Mouse (Mus musculus): ENCODE measurements around the gene Zfc3h1. TPM values are rescaled to one million over a fixed set of nuclear protein-coding genes. Genes with fewer than 3 reads are reported as not detected.

The Zfc3h1 gene
- polyA plus RNA-seq (2014; fragmentation: Nextera tagmentation; extraction: Ambion mirVana): 25.5 and 27.1 TPM in 2 replicates

GRCm38 (mm10) chr10:115384221-115385017 is at the start of gene Zfc3h1, which contains the start of gene Thap2:
Zfc3h1 (plus strand) TSS chr10:115384959.
Thap2 (minus strand) TSS chr10:115384443.
- Histone ChIP-seq H3K9me3 (ENCODE audit: control insufficient read depth, low read length) (no peaks in the 10 kb centered on the region), H3K27me3 (ENCODE audit: control insufficient read depth, insufficient read depth, low read length) (no peaks in the 10 kb centered on the region), H3K27ac (ENCODE audit: low read depth, low read length) (peak within 1 kb of the TSS; percentile 97), H3K4me1 (ENCODE audit: control insufficient read depth, insufficient read depth, low read length) (peaks cover 16% of the 10 kb centered on the region), H3K4me3 (ENCODE audit: low read depth, low read length) (peak within 1 kb of the TSS; percentile 91), H3K9ac (ENCODE audit: low read length) (peak within 1 kb of the TSS; percentile 83), H3K36me3 (ENCODE audit: control insufficient read depth, insufficient read depth, low read length) (no peaks in the 10 kb centered on the region), H3K4me2 (ENCODE audit: low read depth) (peak within 1 kb of the TSS; percentile 68)
- peak; percentile 99 for DNase-seq (ENCODE audit: low spot score)
- ATAC-seq (ENCODE audit: insufficient read depth, low FRiP score, low TSS enrichment): peak; percentile 96
- WGBS: under 1% methylated on average over 59 of the region's 65 CpGs

GRCm38 (mm10) chr10:115336901-115337300 is 47.9 kb upstream of the Zfc3h1 start:
- no peak for DNase-seq (ENCODE audit: low spot score)
- no peak overlapping the region for H3K4me2 ChIP-seq (ENCODE audit: low read depth)
- H3K36me3 ChIP-seq (ENCODE audit: control insufficient read depth, insufficient read depth, low read length): no peaks in the 10 kb centered on the region; the same call in 1 of the 2 replicates
- 89% methylated on average over 4 of the region's 4 CpGs for WGBS
- no peaks in the 10 kb centered on the region for H3K4me1 ChIP-seq (ENCODE audit: control insufficient read depth, insufficient read depth, low read length)
- H3K9me3 ChIP-seq (ENCODE audit: control insufficient read depth, low read length): no peaks in the 10 kb centered on the region
- no peak overlapping the region for H3K9ac ChIP-seq (ENCODE audit: low read length)
- H3K4me3 ChIP-seq (ENCODE audit: low read depth, low read length): no peak overlapping the region
- no peak overlapping the region for H3K27ac ChIP-seq (ENCODE audit: low read depth, low read length)
- no peaks in the 10 kb centered on the region for H3K27me3 ChIP-seq (ENCODE audit: control insufficient read depth, insufficient read depth, low read length)
- no peak for ATAC-seq (ENCODE audit: insufficient read depth, low FRiP score, low TSS enrichment)

GRCm38 (mm10) chr10:115339820-115340328 is 44.9 kb upstream of the Zfc3h1 start:
- no peaks in the 10 kb centered on the region for H3K9me3 ChIP-seq (ENCODE audit: control insufficient read depth, low read length)

GRCm38 (mm10) chr10:115342771-115343425 is 41.9 kb upstream of the Zfc3h1 start:
- Histone ChIP-seq H3K27ac (ENCODE audit: low read depth, low read length) (no peak overlapping the region), H3K4me3 (ENCODE audit: low read depth, low read length) (no peak overlapping the region), H3K4me2 (ENCODE audit: low read depth) (no peak overlapping the region), H3K27me3 (ENCODE audit: control insufficient read depth, insufficient read depth, low read length) (no peaks in the 10 kb centered on the region), H3K36me3 (ENCODE audit: control insufficient read depth, insufficient read depth, low read length) (peaks cover 3% of the 10 kb centered on the region), H3K4me1 (ENCODE audit: control insufficient read depth, insufficient read depth, low read length) (no peaks in the 10 kb centered on the region), H3K9ac (ENCODE audit: low read length) (no peak overlapping the region), H3K9me3 (ENCODE audit: control insufficient read depth, low read length) (no peaks in the 10 kb centered on the region)
- no peak for DNase-seq (ENCODE audit: low spot score)
- ATAC-seq (ENCODE audit: insufficient read depth, low FRiP score, low TSS enrichment): no peak
- 88% methylated on average over 4 of the region's 4 CpGs for WGBS

More at GRCm38 (mm10) chr10:115339820-115340328, 44.9 kb upstream of the Zfc3h1 start:
- ATAC-seq (ENCODE audit: insufficient read depth, low FRiP score, low TSS enrichment): no peak
- no peak overlapping the region for H3K27ac ChIP-seq (ENCODE audit: low read depth, low read length)
- H3K4me1 ChIP-seq (ENCODE audit: control insufficient read depth, insufficient read depth, low read length): no peaks in the 10 kb centered on the region
- 95% methylated on average over 7 of the region's 7 CpGs for WGBS
- H3K27me3 ChIP-seq (ENCODE audit: control insufficient read depth, insufficient read depth, low read length): no peaks in the 10 kb centered on the region
- no peak overlapping the region for H3K4me2 ChIP-seq (ENCODE audit: low read depth)
- H3K36me3 ChIP-seq (ENCODE audit: control insufficient read depth, insufficient read depth, low read length): no peaks in the 10 kb centered on the region; the same call in 1 of the 2 replicates
- no peak for DNase-seq (ENCODE audit: low spot score)
- no peak overlapping the region for H3K4me3 ChIP-seq (ENCODE audit: low read depth, low read length)
- H3K9ac ChIP-seq (ENCODE audit: low read length): no peak overlapping the region

GRCm38 (mm10) chr10:115346444-115346843 is 38.3 kb upstream of the Zfc3h1 start:
- DNase-seq (ENCODE audit: low spot score) (no peak), ATAC-seq (ENCODE audit: insufficient read depth, low FRiP score, low TSS enrichment) (no peak)
- H3K4me3 ChIP-seq (ENCODE audit: low read depth, low read length): no peak overlapping the region
- no peaks in the 10 kb centered on the region for H3K9me3 ChIP-seq (ENCODE audit: control insufficient read depth, low read length)
- H3K4me1 ChIP-seq (ENCODE audit: control insufficient read depth, insufficient read depth, low read length): no peaks in the 10 kb centered on the region
- H3K27ac ChIP-seq (ENCODE audit: low read depth, low read length): no peak overlapping the region
- peaks cover 3% of the 10 kb centered on the region; the same call in 1 of the 2 replicates for H3K36me3 ChIP-seq (ENCODE audit: control insufficient read depth, insufficient read depth, low read length)
- no peak overlapping the region for H3K4me2 ChIP-seq (ENCODE audit: low read depth)
- H3K27me3 ChIP-seq (ENCODE audit: control insufficient read depth, insufficient read depth, low read length): no peaks in the 10 kb centered on the region
- H3K9ac ChIP-seq (ENCODE audit: low read length): no peak overlapping the region

- H3K9me3 ChIP-seq (ENCODE audit: control insufficient read depth, low read length): no peaks in the 10 kb centered on the region
- WGBS: 82% methylated on average over 6 of the region's 6 CpGs
- no peaks in the 10 kb centered on the region for H3K27me3 ChIP-seq (ENCODE audit: control insufficient read depth, insufficient read depth, low read length)
- no peak overlapping the region for H3K9ac ChIP-seq (ENCODE audit: low read length)
- ATAC-seq (ENCODE audit: insufficient read depth, low FRiP score, low TSS enrichment) (no peak), DNase-seq (ENCODE audit: low spot score) (no peak)
- no peaks in the 10 kb centered on the region for H3K4me1 ChIP-seq (ENCODE audit: control insufficient read depth, insufficient read depth, low read length)
- peaks cover 3% of the 10 kb centered on the region; the same call in 1 of the 2 replicates for H3K36me3 ChIP-seq (ENCODE audit: control insufficient read depth, insufficient read depth, low read length)
- H3K4me3 ChIP-seq (ENCODE audit: low read depth, low read length): no peak overlapping the region
- no peak overlapping the region for H3K27ac ChIP-seq (ENCODE audit: low read depth, low read length)
- no peak overlapping the region for H3K4me2 ChIP-seq (ENCODE audit: low read depth)
These were observed 36.6 kb upstream of the Zfc3h1 start for GRCm38 (mm10) chr10:115348131-115348530.

GRCm38 (mm10) chr10:115349029-115349428 is 35.7 kb upstream of the Zfc3h1 start:
- no peak overlapping the region for H3K4me2 ChIP-seq (ENCODE audit: low read depth)
- H3K27me3 ChIP-seq (ENCODE audit: control insufficient read depth, insufficient read depth, low read length): no peaks in the 10 kb centered on the region
- H3K9ac ChIP-seq (ENCODE audit: low read length): no peak overlapping the region
- H3K9me3 ChIP-seq (ENCODE audit: control insufficient read depth, low read length): no peaks in the 10 kb centered on the region
- H3K4me3 ChIP-seq (ENCODE audit: low read depth, low read length): no peak overlapping the region
- no peak overlapping the region for H3K27ac ChIP-seq (ENCODE audit: low read depth, low read length)
- ATAC-seq (ENCODE audit: insufficient read depth, low FRiP score, low TSS enrichment) (no peak), DNase-seq (ENCODE audit: low spot score) (no peak)
- peaks cover 3% of the 10 kb centered on the region; the same call in 1 of the 2 replicates for H3K36me3 ChIP-seq (ENCODE audit: control insufficient read depth, insufficient read depth, low read length)
- no peaks in the 10 kb centered on the region for H3K4me1 ChIP-seq (ENCODE audit: control insufficient read depth, insufficient read depth, low read length)
- 79% methylated on average over 10 of the region's 10 CpGs for WGBS

GRCm38 (mm10) chr10:115349509-115349908 is 35.2 kb upstream of the Zfc3h1 start:
- no peak for ATAC-seq (ENCODE audit: insufficient read depth, low FRiP score, low TSS enrichment)
- H3K9ac ChIP-seq (ENCODE audit: low read length): no peak overlapping the region
- no peaks in the 10 kb centered on the region for H3K4me1 ChIP-seq (ENCODE audit: control insufficient read depth, insufficient read depth, low read length)
- H3K27me3 ChIP-seq (ENCODE audit: control insufficient read depth, insufficient read depth, low read length): no peaks in the 10 kb centered on the region
- DNase-seq (ENCODE audit: low spot score): no peak
- H3K36me3 ChIP-seq (ENCODE audit: control insufficient read depth, insufficient read depth, low read length): peaks cover 3% of the 10 kb centered on the region; the same call in 1 of the 2 replicates
- H3K9me3 ChIP-seq (ENCODE audit: control insufficient read depth, low read length): no peaks in the 10 kb centered on the region
- H3K4me2 ChIP-seq (ENCODE audit: low read depth): no peak overlapping the region
- H3K27ac ChIP-seq (ENCODE audit: low read depth, low read length): no peak overlapping the region
- WGBS: 88% methylated on average over 7 of the region's 7 CpGs
- H3K4me3 ChIP-seq (ENCODE audit: low read depth, low read length): no peak overlapping the region
